Mouse (Mus musculus): ENCODE results near the gene Cracr2a.

Gene Cracr2a

GRCm38 (mm10) chr6:127565951-127566732 lies 5.0 kb downstream of the Cracr2a start:
- DNase-seq (ENCODE audit: low read depth, low spot score): peak; percentile 24

DNA sequence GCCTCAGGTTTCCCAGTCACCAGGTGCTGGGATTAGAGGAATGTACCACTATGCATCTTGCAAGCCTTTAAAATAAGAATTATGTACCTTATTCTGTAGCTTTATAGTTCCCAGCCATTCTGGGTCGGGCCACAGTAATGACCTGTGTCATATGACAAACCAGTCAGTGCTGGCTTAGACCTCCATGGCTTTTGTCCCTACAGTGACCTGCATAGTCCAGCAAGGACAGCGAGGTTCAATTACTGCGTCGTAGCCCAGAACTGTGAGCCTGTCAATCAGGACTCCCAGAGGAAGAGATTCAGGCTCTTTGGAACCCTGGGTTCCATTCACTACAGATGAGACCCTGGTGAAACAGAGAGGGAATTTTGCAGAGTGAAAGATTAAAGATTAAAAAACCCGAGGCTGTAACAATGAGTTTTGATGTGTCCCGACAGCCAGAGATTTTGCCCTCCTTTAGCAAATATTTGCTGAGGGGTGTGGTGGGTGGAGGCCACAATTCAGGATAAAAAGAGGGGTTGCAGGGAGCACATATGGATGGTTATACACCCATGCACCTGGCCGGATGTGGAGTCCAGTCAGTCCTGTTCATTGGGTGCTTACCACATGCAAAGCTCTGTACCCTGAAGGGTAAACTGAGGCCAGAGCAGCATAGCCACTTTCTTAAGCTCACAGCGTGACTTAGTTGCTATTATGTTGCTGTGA lies 10.9 kb downstream of the Cracr2a start:
- no peak for DNase-seq (ENCODE audit: low read depth, low spot score)

- no peak for DNase-seq (ENCODE audit: low read depth, low spot score)
These were observed 12.8 kb downstream of the Cracr2a start for GRCm38 (mm10) chr6:127573779-127574463.

DNA sequence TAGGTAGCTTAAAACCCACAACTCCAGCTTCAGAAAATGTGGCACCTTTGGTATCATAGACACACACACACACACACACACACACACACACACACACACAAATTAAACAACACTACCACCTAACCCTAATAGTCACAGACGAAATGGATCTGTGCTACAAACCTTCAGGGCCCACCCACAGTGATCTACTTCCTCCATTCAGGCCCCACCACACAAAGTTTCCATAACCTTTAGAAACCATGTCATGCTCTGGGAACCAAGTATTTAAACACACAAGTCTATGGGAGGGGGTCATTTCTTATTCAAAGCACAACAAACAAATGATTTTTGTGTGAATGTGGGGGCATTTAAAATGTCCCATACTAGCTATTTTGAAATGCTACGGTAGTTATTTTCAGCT lies 14.1 kb downstream of the Cracr2a start:
- DNase-seq (ENCODE audit: low read depth, low spot score): no peak

GRCm38 (mm10) chr6:127577688-127578087 lies 16.6 kb downstream of the Cracr2a start:
- DNase-seq (ENCODE audit: low read depth, low spot score): no peak

DNA sequence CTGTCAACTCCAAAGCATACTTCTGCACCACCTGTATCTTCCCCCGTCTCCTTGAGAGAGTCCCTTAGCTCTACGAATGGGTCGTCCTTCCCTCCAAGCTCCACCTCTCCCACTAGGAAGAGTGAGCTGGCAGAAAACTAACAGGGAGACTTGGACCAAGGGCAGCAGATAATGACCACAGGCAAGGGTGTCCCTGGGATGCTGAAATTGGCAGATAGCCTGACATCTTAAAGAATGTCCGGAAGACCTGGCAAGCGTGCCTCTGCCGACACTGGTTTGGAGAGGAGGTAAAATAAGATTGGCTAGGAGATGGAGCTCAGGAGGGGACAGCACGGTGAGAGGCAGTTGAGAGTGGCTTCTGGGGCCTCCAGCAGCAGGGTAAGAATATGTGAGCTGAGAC lies 17.2 kb downstream of the Cracr2a start:
- no peak for DNase-seq (ENCODE audit: low read depth, low spot score)

DNA sequence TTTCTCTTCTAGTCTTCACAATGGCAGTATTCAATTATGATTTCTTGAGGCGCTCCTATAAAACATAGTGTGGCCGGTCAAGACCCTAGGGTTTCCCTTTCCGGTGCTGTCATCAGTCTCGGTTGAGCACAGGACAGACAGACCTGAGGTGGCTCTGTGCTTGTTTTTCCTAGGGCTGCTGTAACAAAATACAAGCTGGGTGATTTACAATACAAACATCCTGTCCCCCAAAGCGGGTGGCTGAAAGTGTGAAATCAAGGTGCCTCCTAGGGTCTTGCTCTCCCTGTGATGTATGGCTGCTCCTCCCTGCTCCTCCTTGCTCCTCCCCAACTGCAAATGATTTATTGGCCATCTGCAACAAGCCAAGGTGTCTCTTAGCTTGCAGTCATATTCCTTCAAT lies 17.7 kb downstream of the Cracr2a start:
- DNase-seq (ENCODE audit: low read depth, low spot score): no peak

- DNase-seq (ENCODE audit: low read depth, low spot score): no peak
These were observed 20.8 kb downstream of the Cracr2a start for GRCm38 (mm10) chr6:127581915-127582314.

GRCm38 (mm10) chr6:127582391-127583176 lies 21.4 kb downstream of the Cracr2a start:
- DNase-seq (ENCODE audit: low read depth, low spot score): peak; percentile 85

- no peak for DNase-seq (ENCODE audit: low read depth, low spot score)
These were observed 30.3 kb downstream of the Cracr2a start for GRCm38 (mm10) chr6:127591467-127591866.

DNA sequence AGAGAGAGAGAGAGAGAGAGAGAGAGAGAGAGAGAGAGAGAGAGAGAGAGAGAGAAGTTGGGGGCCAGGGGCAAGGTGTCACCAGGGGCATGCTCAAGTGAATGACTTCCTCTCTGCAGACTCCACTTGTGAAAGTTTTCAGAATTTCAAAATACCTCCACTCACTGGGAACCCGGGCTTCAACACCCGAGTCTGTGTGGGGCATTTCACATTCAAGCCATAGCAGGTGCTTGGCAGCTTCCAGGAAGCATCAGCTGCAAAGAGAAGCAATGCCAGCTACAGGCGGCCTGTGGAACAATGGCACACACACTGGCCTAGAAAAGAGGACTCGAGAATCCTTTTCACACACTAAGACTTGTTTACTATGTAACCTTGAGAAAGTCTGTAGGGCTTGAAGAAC lies 32.3 kb downstream of the Cracr2a start:
- no peak for DNase-seq (ENCODE audit: low read depth, low spot score)

GRCm38 (mm10) chr6:127599280-127599679 lies 38.1 kb downstream of the Cracr2a start:
- DNase-seq (ENCODE audit: low read depth, low spot score): no peak

GRCm38 (mm10) chr6:127605067-127606025 lies 44.2 kb downstream of the Cracr2a start:
- DNase-seq (ENCODE audit: low read depth, low spot score): no peak

DNA sequence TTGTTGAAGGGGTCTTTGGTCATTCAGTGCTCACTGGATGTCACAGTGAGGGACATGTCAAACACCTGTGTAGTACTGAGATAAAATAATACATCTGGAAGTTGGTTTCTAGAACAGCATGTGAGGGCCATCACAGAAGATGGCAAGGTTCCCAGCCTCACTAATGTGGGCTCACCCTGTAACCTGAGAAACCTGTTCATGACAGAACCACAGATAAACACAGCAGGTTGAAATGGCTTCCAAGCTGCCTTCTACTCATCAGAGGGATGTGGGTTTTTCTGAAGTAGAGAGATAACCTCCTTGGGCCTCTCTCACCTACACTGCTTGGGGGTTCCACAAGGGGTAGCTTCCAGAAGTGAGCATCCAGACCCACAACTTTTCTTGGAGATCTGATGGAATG lies 48.5 kb downstream of the Cracr2a start:
- DNase-seq (ENCODE audit: low read depth, low spot score): no peak

- DNase-seq (ENCODE audit: low read depth, low spot score): no peak
These were observed 50.1 kb downstream of the Cracr2a start for GRCm38 (mm10) chr6:127611216-127611615.

- DNase-seq (ENCODE audit: low read depth, low spot score): no peak
These were observed 53.2 kb downstream of the Cracr2a start for GRCm38 (mm10) chr6:127614083-127614984.

DNA sequence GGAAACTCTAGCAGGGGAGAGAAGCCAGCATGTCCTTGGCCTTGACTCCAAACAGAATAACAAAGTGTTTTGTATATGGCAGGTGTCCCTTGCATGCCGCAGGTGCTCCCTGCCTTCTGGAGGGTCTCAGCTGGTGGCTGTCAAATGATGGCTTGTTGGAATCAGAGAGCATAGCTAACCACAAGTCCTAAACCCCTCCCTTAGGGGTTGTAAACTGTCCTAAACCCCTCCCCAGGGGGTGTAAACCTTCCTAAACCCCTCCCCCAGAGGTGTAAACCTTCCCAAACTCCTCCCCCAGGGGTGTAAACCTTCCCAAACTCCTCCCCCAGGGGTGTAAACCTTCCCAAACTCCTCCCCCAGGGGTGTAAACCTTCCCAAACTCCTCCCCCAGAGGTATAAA lies 55.5 kb downstream of the Cracr2a start:
- no peak for DNase-seq (ENCODE audit: low read depth, low spot score)

GRCm38 (mm10) chr6:127617258-127618025 lies 56.3 kb downstream of the Cracr2a start:
- DNase-seq (ENCODE audit: low read depth, low spot score): peak; percentile 53

DNA sequence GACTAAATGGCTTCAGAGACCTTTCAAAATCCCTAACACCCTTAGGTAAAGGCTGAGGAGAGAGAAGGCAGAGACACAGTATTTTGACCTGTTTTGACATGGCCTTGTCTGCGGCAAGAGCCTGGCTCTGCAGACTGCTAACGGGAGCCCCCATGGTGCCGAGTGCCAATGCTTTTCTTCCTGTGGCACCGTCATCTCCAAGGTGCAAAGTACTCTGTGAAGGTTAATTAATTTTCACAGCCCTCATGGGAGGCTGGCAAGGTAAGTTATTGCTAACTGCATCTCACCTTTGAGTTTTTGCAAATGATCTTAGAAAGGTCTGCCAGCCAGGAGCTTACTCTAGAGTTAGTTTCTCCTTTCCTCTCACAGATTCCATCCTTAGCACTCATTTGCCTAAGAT lies 57.5 kb downstream of the Cracr2a start:
- DNase-seq (ENCODE audit: low read depth, low spot score): no peak
